Comparison of ENCODE assay signal across 29 mouse cellular contexts in the genomic region with DNA sequence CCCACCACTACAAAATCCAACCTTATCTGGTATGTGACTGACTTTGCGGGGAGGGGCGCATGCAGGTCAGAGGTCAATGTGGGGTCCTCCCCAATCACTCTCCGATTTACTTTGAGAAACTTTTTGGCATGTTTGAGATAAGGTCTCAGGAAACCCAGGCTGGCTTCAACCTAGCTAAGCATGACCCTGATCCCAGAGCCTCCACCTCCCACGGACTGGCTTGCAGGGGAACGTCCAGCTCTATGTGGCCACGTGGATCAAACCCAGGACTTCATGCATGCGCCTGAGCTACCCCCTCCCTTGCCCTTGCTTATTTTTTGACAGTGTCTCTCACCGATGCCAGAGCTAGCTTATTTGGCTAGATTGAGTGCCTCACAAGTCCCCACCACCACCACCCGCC.
DNase-seq lines count a peak whose midpoint lies in the region; ATAC-seq and TF ChIP-seq lines count a peak whose summit lies in the region.
"Had no signal": no experiment of that assay in that cellular context is flagged by ENCODE, and none has a peak within 500 bp of the region (broad histone marks: within the 10 kb centered on the region; RNA-seq: fewer than 3 reads in every experiment).

No protein-coding gene starts in this region.

- no peak overlapping the region for H3K9ac ChIP-seq in heart, embryonic 11.5 days (ENCODE audit: low read depth, low read length)
- H3K9ac ChIP-seq in kidney, embryonic 15.5 days, result no peak overlapping the region
- H3K9ac ChIP-seq: embryonic facial prominence, embryonic 13.5 days; forebrain, embryonic 15.5 days; hindbrain, embryonic 13.5 days; liver, embryonic 15.5 days; lung, embryonic 14.5 days; midbrain, embryonic 13.5 days; neural tube, embryonic 13.5 days; stomach, embryonic 15.5 days had no signal

- H3K27ac ChIP-seq in heart, embryonic 10.5 days, result peak overlapping the region; percentile 85
- H3K27ac ChIP-seq in heart, embryonic 11.5 days (ENCODE audit: low read depth, low read length), result no peak overlapping the region
- 0 out of 2 replicates have a peak overlapping the region, but pooled peaks have one; percentile 45 for H3K27ac ChIP-seq in kidney, embryonic 15.5 days
- 0 out of 2 replicates have a peak overlapping the region, but pooled peaks have one; percentile 4 for H3K27ac ChIP-seq in spleen, adult 2 months (ENCODE audit: insufficient read depth, low read length)
- H3K27ac ChIP-seq: embryonic facial prominence, embryonic 13.5 days; forebrain, embryonic 10.5 days; forebrain, embryonic 15.5 days; midbrain, embryonic 13.5 days; neural tube, embryonic 13.5 days had no signal

- H3K9me3 ChIP-seq in heart, embryonic 10.5 days, result 0 out of 2 replicates have a peak, but pooled peaks cover 3% of the 10 kb centered on the region
- no peaks in the 10 kb centered on the region for H3K9me3 ChIP-seq in heart, embryonic 11.5 days (replicated peaks; ENCODE audit: control insufficient read depth, low read length)
- no peaks in the 10 kb centered on the region for H3K9me3 ChIP-seq in kidney, embryonic 15.5 days (replicated peaks)
- H3K9me3 ChIP-seq: embryonic facial prominence, embryonic 13.5 days; forebrain, embryonic 10.5 days; forebrain, embryonic 15.5 days; hindbrain, embryonic 13.5 days; liver, embryonic 15.5 days; midbrain, embryonic 13.5 days; neural tube, embryonic 13.5 days; stomach, embryonic 15.5 days had no signal

- 37% methylated on average over 9 of the region's 9 CpGs for WGBS in heart, embryonic 10.5 days
- 32% methylated on average over 9 of the region's 9 CpGs for WGBS in heart, embryonic 11.5 days (ENCODE audit: insufficient replicate concordance)
- 45% methylated on average over 9 of the region's 9 CpGs for WGBS in kidney, embryonic 15.5 days
- 73% methylated on average over 9 of the region's 9 CpGs for WGBS in spleen, adult 2 months

- ATAC-seq in heart, embryonic 11.5 days (replicated peaks; ENCODE audit: insufficient number of reproducible peaks, low FRiP score, low TSS enrichment), result no peak
- no peak for ATAC-seq in kidney, embryonic 15.5 days (replicated peaks; ENCODE audit: low FRiP score)
- ATAC-seq: forebrain, embryonic 15.5 days; intestine, embryonic 16.5 days; midbrain, embryonic 13.5 days; Patski had no signal

- no peak for DNase-seq in heart, embryonic 10.5 days (ENCODE audit: low spot score)
- no peak for DNase-seq in kidney, postnatal 10 days
- DNase-seq in spleen, adult 2 months (ENCODE audit: low read depth in 1 of 2, low spot score in 2 of 2), result no peak
- no peak for DNase-seq in spleen, postnatal 4 days (ENCODE audit: low spot score in 2 of 2)
- DNase-seq in liver, result no peak
- DNase-seq: adrenal gland, postnatal 10 days; cerebellum, adult 18-20 months; cerebellum, postnatal 10 days; gastrocnemius, postnatal 25 days; heart, adult 18-20 months; heart, postnatal 36 days; kidney, adult 8-10 months; kidney, postnatal 14 days; layer of hippocampus, postnatal 36 days; lung, embryonic 14.5 days; lung, postnatal 36 days; thymus, postnatal 25 days had no signal

- no peak overlapping the region for H3K4me3 ChIP-seq in heart, embryonic 10.5 days
- no peak overlapping the region for H3K4me3 ChIP-seq in heart, embryonic 11.5 days (ENCODE audit: low read depth, low read length)
- no peak overlapping the region for H3K4me3 ChIP-seq in kidney, embryonic 15.5 days (replicated peaks)
- H3K4me3 ChIP-seq in spleen, adult 2 months (ENCODE audit: extremely low read depth, insufficient read depth, insufficient read length), result no peak overlapping the region
- H3K4me3 ChIP-seq: embryonic facial prominence, embryonic 13.5 days; forebrain, embryonic 10.5 days; forebrain, embryonic 15.5 days; hindbrain, embryonic 13.5 days; liver, embryonic 15.5 days; midbrain, embryonic 13.5 days; neural tube, embryonic 13.5 days; stomach, embryonic 15.5 days had no signal

- TF ChIP-seq POLR2A in spleen, adult 2 months (IDR thresholded peaks at IDR 0.05; ENCODE audit: low read depth, low read length), result no peak

- no peaks in the 10 kb centered on the region for H3K27me3 ChIP-seq in heart, embryonic 10.5 days (ENCODE audit: insufficient read depth, poor library complexity, severe bottlenecking)
- H3K27me3 ChIP-seq in heart, embryonic 11.5 days (ENCODE audit: control insufficient read depth, insufficient read depth, low read length), result no peaks in the 10 kb centered on the region
- no peaks in the 10 kb centered on the region for H3K27me3 ChIP-seq in kidney, embryonic 15.5 days
- no peaks in the 10 kb centered on the region for H3K27me3 ChIP-seq in spleen, adult 2 months (ENCODE audit: control insufficient read depth, insufficient read depth, low read length)
- H3K27me3 ChIP-seq: embryonic facial prominence, embryonic 13.5 days; hindbrain, embryonic 13.5 days; midbrain, embryonic 13.5 days; neural tube, embryonic 13.5 days; Patski; stomach, embryonic 15.5 days had no signal

- no peak overlapping the region for H3K4me2 ChIP-seq in heart, embryonic 11.5 days
- H3K4me2 ChIP-seq in kidney, embryonic 15.5 days, result no peak overlapping the region
- H3K4me2 ChIP-seq: embryonic facial prominence, embryonic 13.5 days; forebrain, embryonic 15.5 days; hindbrain, embryonic 13.5 days; liver, embryonic 15.5 days; lung, embryonic 14.5 days; midbrain, embryonic 13.5 days; neural tube, embryonic 13.5 days; stomach, embryonic 15.5 days had no signal

- TF ChIP-seq CTCF in spleen, adult 2 months (IDR thresholded peaks at IDR 0.05; ENCODE audit: extremely low read depth, insufficient read depth, insufficient read length, insufficient replicate concordance), result no peak

- H3K4me1 ChIP-seq in heart, embryonic 10.5 days, result peaks cover 53% of the 10 kb centered on the region
- peaks cover 28% of the 10 kb centered on the region for H3K4me1 ChIP-seq in heart, embryonic 11.5 days (ENCODE audit: control insufficient read depth, insufficient read depth, low read length)
- H3K4me1 ChIP-seq in kidney, embryonic 15.5 days, result peaks cover 45% of the 10 kb centered on the region
- peaks cover 4% of the 10 kb centered on the region; the same call in 1 of the 2 replicates for H3K4me1 ChIP-seq in spleen, adult 2 months (ENCODE audit: control insufficient read depth, insufficient read depth, insufficient read length)

- H3K36me3 ChIP-seq in heart, embryonic 10.5 days, result no peaks in the 10 kb centered on the region
- no peaks in the 10 kb centered on the region for H3K36me3 ChIP-seq in heart, embryonic 11.5 days (ENCODE audit: control insufficient read depth, insufficient read depth, low read length)
- H3K36me3 ChIP-seq in kidney, embryonic 15.5 days, result no peaks in the 10 kb centered on the region
- no peaks in the 10 kb centered on the region for H3K36me3 ChIP-seq in spleen, adult 2 months (ENCODE audit: control insufficient read depth, insufficient read depth, low read length)
- H3K36me3 ChIP-seq: embryonic facial prominence, embryonic 13.5 days; forebrain, embryonic 10.5 days; forebrain, embryonic 15.5 days; hindbrain, embryonic 13.5 days; liver, embryonic 15.5 days; midbrain, embryonic 13.5 days; neural tube, embryonic 13.5 days; stomach, embryonic 15.5 days had no signal
